Mouse (Mus musculus) stomach, embryonic 16.5 days (tissue): Measurements from ENCODE around the gene Robo1. TPM values are rescaled to one million over a fixed set of nuclear protein-coding genes. Genes with fewer than 3 reads are reported as not detected.
A peak's percentile ranks its signal among the peaks of the same experiment; 100 is the strongest.

ENCODE experiments used
- ATAC-seq: fragments of 200-750 bp; cut with Nextera tagmentation; 2 replicates; pipeline ENCODE4 v1.8.0; 2017; ENCODE audit warnings: moderate number of reproducible peaks, moderate TSS enrichment; ENCODE audit not compliant: insufficient read depth, low FRiP score
- H3K27ac ChIP-seq: fragments of 300-500 bp; sonication (generic); 2 replicates; pipeline ENCODE4 v1.5.1; 2014; ENCODE audit warnings: low read length
- H3K27me3 ChIP-seq: fragments of 300-500 bp; sonication (generic); 2 replicates; pipeline ENCODE4 v1.6.1; 2014; ENCODE audit warnings: low read length, control low read depth, mixed read lengths; ENCODE audit not compliant: control insufficient read depth, insufficient read depth
- H3K36me3 ChIP-seq: fragments of 300-500 bp; sonication (generic); 2 replicates; pipeline ENCODE4 v1.6.1; 2014; ENCODE audit warnings: low read length; ENCODE audit not compliant: control insufficient read depth, insufficient read depth
- H3K4me1 ChIP-seq: fragments of 300-500 bp; sonication (generic); 2 replicates; pipeline ENCODE4 v1.6.1; 2014; ENCODE audit warnings: low read length, control low read depth, mixed read lengths; ENCODE audit not compliant: control insufficient read depth, insufficient read depth
- H3K4me2 ChIP-seq: fragments of 300-500 bp; sonication (generic); 2 replicates; pipeline ENCODE4 v1.6.1; 2014; ENCODE audit warnings: low read depth, low read length, mixed read lengths
- H3K4me3 ChIP-seq: fragments of 300-500 bp; sonication (generic); replicated peaks from 2 replicates; pipeline ENCODE4 v1.5.1; 2014; ENCODE audit warnings: mild to moderate bottlenecking, low read length
- H3K9ac ChIP-seq: fragments of 300-500 bp; sonication (generic); 2 replicates; pipeline ENCODE4 v1.6.1; 2014; ENCODE audit warnings: low read length
- H3K9me3 ChIP-seq: fragments of 300-500 bp; sonication (generic); replicated peaks from 2 replicates; pipeline ENCODE4 v1.6.1; 2016; ENCODE audit warnings: low read length, control low read depth; ENCODE audit not compliant: control insufficient read depth
- WGBS: fragments of 180-500 bp; shearing (Covaris S2); extraction: QIAGEN DNeasy Blood & Tissue Kit; methylation state at CpG from one replicate; pipeline ENCODE4 v1.1.7; 2014; 5-methylcytosine and 5-hydroxymethylcytosine counted together
- polyA plus RNA-seq: library from polyadenylated mRNA; unstranded; fragments of >200 nt; fragmentation: Nextera tagmentation; extraction: Ambion mirVana; gene quantifications from 2 replicates; pipeline ENCODE4 v1.2.1, GENCODE M21; 2015

Robo1 gene
- polyA plus RNA-seq, 1 experiment from 2014 or later: 23.4 TPM

DNA sequence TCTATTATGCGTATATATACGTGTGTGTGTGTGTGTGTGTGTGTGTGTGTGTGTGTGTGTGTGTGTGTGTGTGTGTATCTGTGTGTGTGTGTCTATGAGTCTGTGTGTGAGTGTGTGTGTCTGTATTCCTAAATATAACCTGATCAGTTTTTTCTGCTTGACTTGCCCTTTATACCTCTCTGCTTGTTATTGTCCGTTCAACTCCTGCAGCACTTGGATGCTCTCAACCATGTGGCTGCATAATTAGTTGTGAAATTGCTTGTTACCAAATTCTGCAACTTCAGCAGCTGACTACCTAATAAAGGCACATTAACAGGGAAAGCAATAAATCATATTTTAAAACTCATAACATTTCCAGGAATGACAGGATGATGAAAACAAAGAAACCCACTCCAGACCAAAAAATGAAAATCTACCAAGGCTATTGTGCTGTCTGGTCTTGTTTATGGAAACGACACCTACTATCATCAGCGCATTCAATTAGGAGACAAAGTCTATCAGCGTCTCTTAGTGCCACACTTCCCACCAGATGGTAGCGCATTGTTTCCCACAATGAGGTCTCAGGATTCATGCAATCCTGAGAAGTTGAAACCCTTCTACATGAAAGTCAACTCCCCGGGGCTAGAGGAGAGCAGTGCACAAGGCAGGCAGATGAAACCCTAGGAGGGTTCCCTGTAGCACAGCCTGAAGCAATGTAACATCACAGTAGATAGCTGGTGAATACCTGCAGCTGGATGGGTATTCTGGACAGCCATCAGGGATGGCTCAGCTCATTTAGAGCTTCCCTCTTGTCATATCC lies 567.0 kb downstream of the Robo1 start:
- no peak for ATAC-seq
- Histone ChIP-seq H3K9ac (no peak overlapping the region), H3K9me3 (no peaks in the 10 kb centered on the region)

GRCm38 (mm10) chr16:72888108-72888507 lies 580.0 kb downstream of the Robo1 start:
- 49% methylated on average over 7 of the region's 7 CpGs for WGBS
- Histone ChIP-seq H3K4me1 (no peaks in the 10 kb centered on the region), H3K27me3 (no peaks in the 10 kb centered on the region), H3K4me2 (no peak overlapping the region), H3K9ac (no peak overlapping the region), H3K27ac (no peak overlapping the region), H3K36me3 (no peaks in the 10 kb centered on the region), H3K4me3 (no peak overlapping the region), H3K9me3 (no peaks in the 10 kb centered on the region)
- no peak for ATAC-seq

More for the DNA sequence above, 567.0 kb downstream of the Robo1 start:
- no peak overlapping the region for H3K4me2 ChIP-seq
- H3K27me3 ChIP-seq: no peaks in the 10 kb centered on the region
- no peak overlapping the region for H3K27ac ChIP-seq
- H3K36me3 ChIP-seq: no peaks in the 10 kb centered on the region
- H3K4me3 ChIP-seq: no peak overlapping the region
- H3K4me1 ChIP-seq: no peaks in the 10 kb centered on the region
- 84% methylated on average over 8 of the region's 8 CpGs for WGBS

- Histone ChIP-seq H3K4me2 (no peak overlapping the region), H3K36me3 (no peaks in the 10 kb centered on the region), H3K4me1 (no peaks in the 10 kb centered on the region), H3K9me3 (no peaks in the 10 kb centered on the region), H3K4me3 (no peak overlapping the region), H3K27ac (no peak overlapping the region), H3K27me3 (no peaks in the 10 kb centered on the region), H3K9ac (no peak overlapping the region)
- WGBS: 81% methylated on average over 9 of the region's 9 CpGs
- ATAC-seq: no peak
These were observed 581.3 kb downstream of the Robo1 start for GRCm38 (mm10) chr16:72889401-72889800.

DNA sequence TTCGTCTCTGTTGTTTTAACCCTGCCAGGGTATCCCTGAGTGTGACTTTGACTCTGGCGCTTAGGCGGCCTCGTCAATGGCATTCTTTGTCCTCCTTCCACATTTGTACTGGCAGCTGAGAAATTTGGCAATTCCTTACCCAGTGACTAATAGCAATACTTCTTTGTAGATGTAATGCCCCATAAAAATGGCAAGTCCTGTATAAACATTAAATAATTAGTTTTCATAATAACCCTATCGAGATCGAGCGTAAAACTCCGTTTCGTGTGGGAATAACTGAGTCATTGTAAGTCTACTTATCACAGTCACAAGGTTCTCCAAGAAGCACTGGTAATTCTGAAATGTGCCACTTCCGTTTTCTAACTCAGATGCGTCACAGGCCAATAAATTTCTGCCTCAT lies 589.0 kb downstream of the Robo1 start:
- Histone ChIP-seq H3K27me3 (no peaks in the 10 kb centered on the region), H3K4me3 (no peak overlapping the region), H3K4me1 (no peaks in the 10 kb centered on the region), H3K36me3 (no peaks in the 10 kb centered on the region), H3K4me2 (no peak overlapping the region), H3K27ac (no peak overlapping the region), H3K9me3 (no peaks in the 10 kb centered on the region), H3K9ac (no peak overlapping the region)
- no peak for ATAC-seq
- 77% methylated on average over 11 of the region's 11 CpGs for WGBS

DNA sequence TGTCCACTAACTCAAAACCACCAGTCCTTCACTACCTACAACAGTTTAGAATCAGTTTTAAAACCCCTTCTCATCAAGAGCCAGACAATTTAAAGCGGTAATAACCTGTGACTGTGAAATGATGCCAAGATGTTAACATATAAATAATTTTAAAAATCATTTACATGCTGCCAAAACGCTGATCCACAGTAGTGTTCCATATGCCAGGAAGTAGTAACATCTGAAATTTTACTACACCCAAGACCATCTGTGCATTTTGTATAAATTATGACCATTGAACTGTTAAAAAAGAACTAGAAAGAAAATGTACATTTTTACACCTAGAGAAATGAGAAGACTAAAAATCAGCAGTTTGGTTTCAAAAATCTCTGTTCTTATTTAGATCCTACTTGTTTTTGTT lies 600.8 kb downstream of the Robo1 start:
- Histone ChIP-seq H3K9me3 (no peaks in the 10 kb centered on the region), H3K27ac (no peak overlapping the region), H3K27me3 (no peaks in the 10 kb centered on the region), H3K9ac (no peak overlapping the region), H3K4me3 (no peak overlapping the region), H3K4me1 (no peaks in the 10 kb centered on the region), H3K36me3 (no peaks in the 10 kb centered on the region), H3K4me2 (no peak overlapping the region)
- no peak for ATAC-seq
- 76% methylated on average over 2 of the region's 2 CpGs for WGBS

DNA sequence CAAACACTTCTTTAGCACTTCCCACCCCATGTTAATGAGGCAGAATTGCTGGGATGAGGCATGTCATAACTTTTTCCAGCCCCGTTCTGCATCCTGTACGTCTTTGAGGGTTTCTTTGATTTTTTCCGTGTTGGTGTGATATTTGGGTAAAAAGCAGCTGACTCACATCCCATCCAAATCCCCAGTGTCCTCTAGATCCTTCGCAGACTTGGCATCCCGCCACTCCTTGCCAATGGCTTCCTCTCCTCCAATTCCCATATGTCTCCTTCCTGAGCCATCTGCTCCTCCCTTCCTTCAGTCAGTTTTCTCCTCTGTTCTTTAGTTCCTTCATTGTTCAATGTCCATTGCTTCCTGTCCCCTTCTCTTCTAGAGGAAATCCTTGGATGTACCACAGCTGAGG lies 605.0 kb downstream of the Robo1 start:
- Histone ChIP-seq H3K27me3 (no peaks in the 10 kb centered on the region), H3K9me3 (no peaks in the 10 kb centered on the region)

DNA sequence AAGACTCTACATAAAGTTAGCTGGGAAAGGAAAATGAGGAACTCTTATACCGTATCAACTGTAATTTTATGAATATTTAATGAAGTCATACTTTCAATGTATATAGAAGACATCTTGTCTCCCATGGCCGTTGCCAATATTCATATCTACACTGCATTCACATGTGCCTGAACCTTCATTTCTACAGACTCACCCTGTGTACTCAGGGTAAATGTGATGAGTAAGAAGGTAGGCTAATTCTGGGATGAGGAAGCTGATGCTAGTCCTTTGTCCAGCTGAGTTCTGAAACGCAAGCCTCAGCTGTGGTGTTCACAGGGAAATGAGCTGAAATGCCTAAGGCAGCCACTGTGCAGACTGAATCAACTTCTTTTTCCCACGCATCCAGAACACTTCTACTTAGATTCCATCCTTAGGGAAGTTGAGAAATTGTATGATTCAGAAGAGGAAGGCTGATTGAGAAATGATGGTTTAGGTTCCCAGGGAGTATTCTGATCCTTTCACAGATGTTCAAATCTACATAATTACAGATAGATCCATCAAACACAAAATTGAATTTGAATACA lies 606.0 kb downstream of the Robo1 start:
- no peak overlapping the region for H3K9ac ChIP-seq
- no peaks in the 10 kb centered on the region for H3K36me3 ChIP-seq
- no peak overlapping the region for H3K27ac ChIP-seq
- H3K4me1 ChIP-seq: no peaks in the 10 kb centered on the region
- H3K9me3 ChIP-seq: no peaks in the 10 kb centered on the region
- H3K4me2 ChIP-seq: no peak overlapping the region
- no peak for ATAC-seq
- H3K4me3 ChIP-seq: no peak overlapping the region
- no peaks in the 10 kb centered on the region for H3K27me3 ChIP-seq
- 78% methylated on average over 4 of the region's 4 CpGs for WGBS

More for the DNA sequence above, 605.0 kb downstream of the Robo1 start:
- Histone ChIP-seq H3K4me3 (no peak overlapping the region), H3K36me3 (no peaks in the 10 kb centered on the region), H3K9ac (no peak overlapping the region), H3K27ac (no peak overlapping the region), H3K4me2 (no peak overlapping the region), H3K4me1 (no peaks in the 10 kb centered on the region)
- WGBS: 53% methylated on average over 5 of the region's 5 CpGs
- ATAC-seq: no peak

GRCm38 (mm10) chr16:72920013-72920412 lies 611.9 kb downstream of the Robo1 start:
- H3K36me3 ChIP-seq: no peaks in the 10 kb centered on the region
- ATAC-seq: peak; percentile 17; the same call in 1 of the 2 replicates
- H3K27me3 ChIP-seq: no peaks in the 10 kb centered on the region
- H3K9ac ChIP-seq: no peak overlapping the region
- no peak overlapping the region for H3K27ac ChIP-seq
- WGBS: 48% methylated on average over 3 of the region's 3 CpGs
- no peak overlapping the region for H3K4me2 ChIP-seq
- H3K4me1 ChIP-seq: peaks cover 7% of the 10 kb centered on the region; the same call in 1 of the 2 replicates
- no peaks in the 10 kb centered on the region for H3K9me3 ChIP-seq
- H3K4me3 ChIP-seq: no peak overlapping the region

DNA sequence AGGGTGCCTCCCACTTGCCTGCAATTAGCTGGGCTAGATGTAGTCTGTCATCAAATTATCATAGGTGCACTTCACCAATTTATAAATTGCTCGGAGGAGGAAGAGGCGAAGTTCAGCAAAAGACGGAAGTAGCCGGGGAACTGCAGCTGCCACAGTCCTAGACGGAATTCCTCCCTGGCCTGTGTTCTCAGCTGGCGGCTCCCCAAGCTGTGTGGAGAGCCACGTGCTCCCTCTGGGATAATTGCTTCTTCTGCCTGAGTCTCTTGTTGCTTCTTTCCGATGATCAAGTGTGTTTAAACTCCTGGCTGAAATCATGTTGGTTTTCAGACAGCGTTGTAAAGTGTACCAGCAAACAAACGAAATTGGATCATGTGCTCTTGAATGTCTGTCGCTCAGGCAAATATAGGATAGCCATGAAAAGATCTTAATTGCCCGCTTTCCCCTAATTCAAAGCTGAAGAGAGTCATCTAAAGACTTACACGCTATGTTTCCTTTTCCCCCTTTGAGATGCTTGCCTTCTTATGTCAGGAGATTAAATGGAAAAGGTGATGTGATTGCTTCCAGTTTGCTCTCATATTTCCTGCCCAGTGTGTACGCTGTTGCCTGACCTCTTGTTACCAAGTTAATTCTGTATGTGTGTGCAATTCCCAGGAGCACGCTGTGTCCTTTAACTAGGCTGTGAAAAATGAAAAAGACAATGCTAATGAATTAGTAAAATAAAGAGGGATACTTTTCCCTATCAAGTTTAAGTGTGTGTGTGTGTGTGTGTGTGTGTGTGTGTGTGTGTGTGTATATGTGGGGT lies 616.5 kb downstream of the Robo1 start:
- Histone ChIP-seq H3K27ac (no peak overlapping the region), H3K9me3 (no peaks in the 10 kb centered on the region)
- 15% methylated on average over 15 of the region's 15 CpGs for WGBS

More for the DNA sequence above, 616.5 kb downstream of the Robo1 start:
- H3K9ac ChIP-seq: no peak overlapping the region
- H3K4me1 ChIP-seq: peaks cover 20% of the 10 kb centered on the region
- 0 out of 2 replicates have a peak overlapping the region, but pooled peaks have one; percentile 13 for H3K4me3 ChIP-seq
- peak overlapping the region; percentile 44 for H3K4me2 ChIP-seq
- ATAC-seq: peak; percentile 79; the same call in 1 of the 2 replicates
- H3K36me3 ChIP-seq: no peaks in the 10 kb centered on the region
- H3K27me3 ChIP-seq: no peaks in the 10 kb centered on the region
